Mouse (Mus musculus): ENCODE results near the gene Drc3. TPM values are rescaled to one million over a fixed set of nuclear protein-coding genes. Genes with fewer than 3 reads are reported as not detected.
"Not testable (repeated sequence)": the region's sequence is repeated elsewhere in the genome, so short reads cannot be mapped to it uniquely, and the experiment has no call there.

Gene Drc3
- total RNA-seq, 2 experiments from 2014 or later = 1.1 to 1.2 TPM

DNA sequence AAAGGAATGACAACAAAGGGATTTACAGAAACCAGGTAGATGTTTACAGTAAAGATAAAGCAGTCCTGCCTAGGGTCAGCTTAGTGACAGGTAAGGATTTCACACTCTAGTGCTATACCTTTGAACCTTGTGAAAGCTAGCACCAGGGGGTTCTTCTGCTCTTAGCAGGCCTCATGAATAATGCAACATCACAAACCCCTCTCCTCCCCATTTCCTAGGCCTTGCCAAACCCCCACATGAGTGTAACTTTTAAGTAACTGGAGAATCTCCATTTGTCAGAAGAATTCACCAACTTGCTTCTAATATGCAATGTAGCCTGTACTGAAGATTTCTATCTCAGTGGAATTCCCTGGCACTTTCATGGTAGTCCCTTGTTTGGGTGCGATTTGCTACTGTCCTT, 86.5 kb downstream of the Drc3 start:
- DNase-seq; intact Hi-C loops (cut with DNase I): not testable (repeated sequence)

DNA sequence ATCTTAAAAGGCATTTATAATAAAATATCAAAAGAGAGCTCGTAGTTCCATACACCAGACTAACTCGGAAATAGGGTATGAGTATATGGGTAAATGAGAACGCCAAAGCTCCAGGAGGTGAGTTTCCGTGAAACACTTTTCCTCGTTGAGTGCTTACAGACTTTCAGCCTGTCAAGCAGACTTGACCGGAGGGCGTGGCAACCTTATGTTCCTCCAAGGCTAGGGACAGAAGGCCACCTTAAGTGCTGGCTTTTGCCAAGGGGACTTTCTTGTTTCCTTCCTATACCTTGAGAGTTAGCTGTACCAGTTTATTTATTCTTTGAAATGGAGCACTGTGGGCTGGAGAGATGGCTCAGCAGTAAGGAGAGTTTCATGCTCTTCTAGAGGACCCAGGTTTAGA, 87.0 kb downstream of the Drc3 start:
- intact Hi-C loops (cut with DNase I) = no loop called here
- DNase-seq = no peak

DNA sequence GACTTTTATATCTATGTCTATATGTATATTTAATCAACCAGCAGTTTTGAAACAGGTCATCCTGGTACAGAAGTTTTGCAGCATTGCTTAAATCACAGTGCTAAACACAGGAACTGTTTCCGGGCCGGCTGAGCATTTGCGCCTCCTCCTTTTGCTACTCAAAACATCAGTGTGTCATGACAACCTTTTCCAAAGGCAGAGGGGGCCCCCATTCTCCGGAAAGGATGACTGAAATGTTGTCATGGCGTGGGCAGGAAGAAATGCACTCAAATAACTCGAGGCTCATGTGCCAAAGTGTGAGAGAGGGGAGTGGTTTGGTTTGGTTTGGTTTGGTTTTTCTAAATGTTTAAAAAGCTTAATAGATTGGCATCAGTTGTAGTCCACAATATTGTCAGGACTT, 89.8 kb downstream of the Drc3 start:
- intact Hi-C loops (cut with DNase I) = no loop called here
- no peak for DNase-seq

Other genes starting within 250 kb of the Drc3 start
- 10 to 100 TPM; 18.1 to 20.8 TPM for gene Rai1, start 248.3 kb upstream of the Drc3 start, total RNA-seq (2021)
- 10 to 100 TPM; 18.4 to 21.0 TPM for gene Srebf1, start 130.7 kb upstream of the Drc3 start, total RNA-seq (2021)
- gene Tom1l2, start 424 bp upstream of the Drc3 start, total RNA-seq (2021) = 10 to 100 TPM; 59.4 to 61.5 TPM
- 10 to 100 TPM; 53.7 to 61.9 TPM for gene Gid4, start 63.8 kb downstream of the Drc3 start, total RNA-seq (2021)
- gene Atpaf2, start 65.1 kb downstream of the Drc3 start, total RNA-seq (2021) = 10 to 100 TPM; 28.7 to 30.9 TPM
- gene Drg2, start 101.3 kb downstream of the Drc3 start, total RNA-seq (2021) = 10 to 100 TPM; 22.0 to 23.2 TPM
- gene Myo15, start 116.0 kb downstream of the Drc3 start, total RNA-seq (2021) = not detected
- 100 to 1,000 TPM; 107 TPM for gene Alkbh5, start 183.1 kb downstream of the Drc3 start, total RNA-seq (2021)